ENCODE assay signal across 8 mouse cellular contexts in genomic region chr6:136662063-136662462, GRCm38 (mm10). TPM values are rescaled to one million over a fixed set of nuclear protein-coding genes. Genes with fewer than 3 reads are reported as not detected.
DNase-seq lines count a peak whose midpoint lies in the region; ATAC-seq and TF ChIP-seq lines count a peak whose summit lies in the region.

No protein-coding gene starts in this region.

- no peak for TF ChIP-seq POLR2A in spleen, adult 2 months (IDR thresholded peaks at IDR 0.05; ENCODE audit: low read depth, low read length)

- TF ChIP-seq CTCF in spleen, adult 2 months (IDR thresholded peaks at IDR 0.05; ENCODE audit: extremely low read depth, insufficient read depth, insufficient read length, insufficient replicate concordance), result no peak

- peaks cover 14% of the 10 kb centered on the region for H3K4me1 ChIP-seq in heart, embryonic 10.5 days
- H3K4me1 ChIP-seq in spleen, adult 2 months (ENCODE audit: control insufficient read depth, insufficient read depth, insufficient read length), result peaks cover 6% of the 10 kb centered on the region
- H3K4me1 ChIP-seq in limb, embryonic 15.5 days, result peaks cover 9% of the 10 kb centered on the region

- peak overlapping the region; percentile 67 for H3K4me3 ChIP-seq in heart, embryonic 10.5 days
- H3K4me3 ChIP-seq in spleen, adult 2 months (ENCODE audit: extremely low read depth, insufficient read depth, insufficient read length), result peak overlapping the region; percentile 66
- peak overlapping the region; percentile 40 for H3K4me3 ChIP-seq in limb, embryonic 15.5 days

- no peaks in the 10 kb centered on the region for H3K36me3 ChIP-seq in heart, embryonic 10.5 days
- H3K36me3 ChIP-seq in spleen, adult 2 months (ENCODE audit: control insufficient read depth, insufficient read depth, low read length), result no peaks in the 10 kb centered on the region
- H3K36me3 ChIP-seq in limb, embryonic 15.5 days, result no peaks in the 10 kb centered on the region

- no peak for DNase-seq in heart, embryonic 10.5 days (ENCODE audit: low spot score)
- no peak for DNase-seq in heart, adult 9 months (ENCODE audit: low spot score in 2 of 2)
- DNase-seq in spleen, adult 2 months (ENCODE audit: low read depth in 1 of 2, low spot score in 2 of 2), result no peak
- DNase-seq in spleen, adult 12 weeks (ENCODE audit: low spot score), result no peak
- no peak for DNase-seq in c-Kit-positive CD71-positive TER-119-positive erythroid progenitor cells, embryonic 14.5 days (ENCODE audit: low spot score)
- DNase-seq in urinary bladder, postnatal 14 days (ENCODE audit: low spot score), result no peak
- no peak for DNase-seq in cerebellum, postnatal 14 days

- peak overlapping the region; percentile 65 for H3K27ac ChIP-seq in heart, embryonic 10.5 days
- H3K27ac ChIP-seq in spleen, adult 2 months (ENCODE audit: insufficient read depth, low read length), result peak overlapping the region; percentile 79
- H3K27ac ChIP-seq in limb, embryonic 15.5 days, result no peak overlapping the region

- H3K9ac ChIP-seq in limb, embryonic 15.5 days, result no peak overlapping the region

- no peak for ATAC-seq in limb, embryonic 15.5 days (ENCODE audit: insufficient number of reproducible peaks, low FRiP score, low TSS enrichment, low read depth)

- peak overlapping the region; percentile 70 for H3K4me2 ChIP-seq in limb, embryonic 15.5 days

- H3K27me3 ChIP-seq in heart, embryonic 10.5 days (ENCODE audit: insufficient read depth, poor library complexity, severe bottlenecking), result peaks cover 47% of the 10 kb centered on the region
- peaks cover 6% of the 10 kb centered on the region; the same call in 1 of the 2 replicates for H3K27me3 ChIP-seq in spleen, adult 2 months (ENCODE audit: control insufficient read depth, insufficient read depth, low read length)
- peaks cover 26% of the 10 kb centered on the region for H3K27me3 ChIP-seq in limb, embryonic 15.5 days

- 17% methylated on average over 11 of the region's 11 CpGs for WGBS in heart, embryonic 10.5 days
- WGBS in spleen, adult 2 months, result 62% methylated on average over 11 of the region's 11 CpGs
- WGBS in limb, embryonic 15.5 days, result 28% methylated on average over 11 of the region's 11 CpGs

- H3K9me3 ChIP-seq in heart, embryonic 10.5 days, result no peaks in the 10 kb centered on the region
- H3K9me3 ChIP-seq in limb, embryonic 15.5 days, result no peaks in the 10 kb centered on the region

RNA-seq across cellular contexts. Expression of gene Plbd1, which starts 0.3 kb away (rescaled TPM):
- polyA plus RNA-seq in heart, embryonic 10.5 days (2016; fragmentation: Nextera tagmentation; extraction: Ambion mirVana), result 3.1 and 6.0 TPM in 2 replicates
- polyA plus RNA-seq in spleen, adult 2 months (2012; rRNA removed), result 64.4 and 64.6 TPM in 2 replicates
- 35.1 and 35.8 TPM in 2 replicates for polyA plus RNA-seq in limb, embryonic 15.5 days (2015; fragmentation: Nextera tagmentation; extraction: Ambion mirVana)
